Mouse (Mus musculus) hindbrain, postnatal 0 days (tissue): Measurements from ENCODE around the gene Vash2. TPM values are rescaled to one million over a fixed set of nuclear protein-coding genes. Genes with fewer than 3 reads are reported as not detected.
"Not testable (repeated sequence)": the region's sequence is repeated elsewhere in the genome, so short reads cannot be mapped to it uniquely, and the experiment has no call there.

Experiments
- ATAC-seq: fragments of 200-750 bp; cut with Nextera tagmentation; 2 replicates; pipeline ENCODE4 v1.8.0; 2017; ENCODE audit warnings: mild to moderate bottlenecking, moderate TSS enrichment, moderate library complexity
- DNase-seq: peaks from one replicate; pipeline ENCODE4 v3.0.0-alpha.2; 2015; ENCODE audit warnings: low spot score
- H3K27ac ChIP-seq: fragments of 300-500 bp; sonication (generic); 2 replicates; pipeline ENCODE4 v1.5.1; 2014; ENCODE audit warnings: mild to moderate bottlenecking
- H3K27me3 ChIP-seq: fragments of 300-500 bp; sonication (generic); 2 replicates; pipeline ENCODE4 v1.6.1; 2014; ENCODE audit warnings: low read length, mixed read lengths; ENCODE audit not compliant: insufficient read depth
- H3K36me3 ChIP-seq: fragments of 300-500 bp; sonication (generic); 2 replicates; pipeline ENCODE4 v1.6.1; 2014; ENCODE audit warnings: low read length, mixed read lengths; ENCODE audit not compliant: insufficient read depth
- H3K4me1 ChIP-seq: fragments of 300-500 bp; sonication (generic); 2 replicates; pipeline ENCODE4 v1.6.1; 2014; ENCODE audit warnings: antibody characterized with exemption, low read length, mixed read lengths; ENCODE audit not compliant: insufficient read depth
- H3K4me2 ChIP-seq: fragments of 300-500 bp; sonication (generic); 2 replicates; pipeline ENCODE4 v1.6.1; 2014; ENCODE audit warnings: low read depth, mild to moderate bottlenecking, low read length, moderate library complexity, mixed read lengths
- H3K4me3 ChIP-seq: fragments of 300-500 bp; sonication (generic); 2 replicates; pipeline ENCODE4 v1.5.1; 2014; ENCODE audit warnings: low read length
- H3K9ac ChIP-seq: fragments of 300-500 bp; sonication (generic); replicated peaks from 2 replicates; pipeline ENCODE4 v1.6.1; 2014; ENCODE audit warnings: mild to moderate bottlenecking, low read length, moderate library complexity, mixed read lengths
- H3K9me3 ChIP-seq: fragments of 300-500 bp; sonication (generic); 2 replicates; pipeline ENCODE4 v1.6.1; 2016; ENCODE audit warnings: low read length, mixed read lengths
- CTCF ChIP-seq: IDR thresholded peaks from 2 replicates; pipeline ENCODE4 v1.5.1; 2016; ENCODE audit warnings: antibody characterized with exemption, control low read depth, low read depth
- WGBS: fragments of 180-500 bp; shearing (Covaris S2); extraction: QIAGEN DNeasy Blood & Tissue Kit; methylation state at CpG from one replicate; pipeline ENCODE4 v1.1.7; 2014; 5-methylcytosine and 5-hydroxymethylcytosine counted together
- polyA plus RNA-seq: library from polyadenylated mRNA; unstranded; fragments of >200 nt; fragmentation: Nextera tagmentation; extraction: Ambion mirVana; gene quantifications from 2 replicates; pipeline ENCODE4 v1.2.1, GENCODE M21; 2015
- total RNA-seq: library from RNA; depleted of rRNA; stranded (reverse); fragments of >200 nt; gene quantifications from 2 replicates; pipeline ENCODE4 v1.2.3, GENCODE M21; 2014

The Vash2 gene
- total and polyA plus RNA-seq, 2 experiments from 2014 or later: 40.9 to 47.4 TPM

DNA sequence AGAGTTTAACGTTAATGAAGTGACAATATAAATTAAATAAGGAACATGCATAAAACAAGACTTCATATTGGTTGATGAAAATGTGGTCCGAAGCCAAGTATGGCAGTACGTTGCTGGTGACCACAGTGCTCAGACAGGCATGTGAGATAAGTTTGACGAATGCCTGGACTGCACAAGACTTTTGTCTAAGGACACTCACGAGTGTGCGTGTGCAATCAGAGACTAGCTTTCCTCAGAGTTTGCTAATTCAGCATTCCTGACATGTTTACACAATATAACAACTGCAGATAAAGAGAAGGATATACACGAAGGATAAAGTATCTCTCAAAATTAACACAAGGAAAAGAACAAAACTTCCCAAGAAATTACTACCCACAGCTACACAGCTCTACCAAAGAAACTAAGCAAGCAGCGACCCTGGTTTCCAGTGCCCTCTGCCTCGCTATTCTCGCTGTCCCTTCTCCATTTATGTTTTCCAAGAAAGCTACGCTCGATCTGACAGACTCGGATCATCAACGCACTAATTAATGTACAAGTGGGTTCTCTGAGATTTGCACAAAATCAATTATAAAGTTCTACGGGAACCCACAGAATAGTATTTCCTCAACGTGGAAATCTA is 51.2 kb downstream of the Vash2 start:
- H3K27me3 ChIP-seq: no peaks in the 10 kb centered on the region
- no peak for TF ChIP-seq CTCF
- peak overlapping the region; percentile 98 for H3K27ac ChIP-seq
- H3K4me2 ChIP-seq: peak overlapping the region; percentile 76
- ATAC-seq (peak; percentile 39), DNase-seq (peak; percentile 29)
- 16% methylated on average over 16 of the region's 16 CpGs for WGBS
- H3K9me3 ChIP-seq: no peaks in the 10 kb centered on the region
- no peaks in the 10 kb centered on the region for H3K36me3 ChIP-seq
- peaks cover 4% of the 10 kb centered on the region; the same call in 1 of the 2 replicates for H3K4me1 ChIP-seq
- peak overlapping the region; percentile 56 for H3K4me3 ChIP-seq
- peak overlapping the region; percentile 83 for H3K9ac ChIP-seq

DNA sequence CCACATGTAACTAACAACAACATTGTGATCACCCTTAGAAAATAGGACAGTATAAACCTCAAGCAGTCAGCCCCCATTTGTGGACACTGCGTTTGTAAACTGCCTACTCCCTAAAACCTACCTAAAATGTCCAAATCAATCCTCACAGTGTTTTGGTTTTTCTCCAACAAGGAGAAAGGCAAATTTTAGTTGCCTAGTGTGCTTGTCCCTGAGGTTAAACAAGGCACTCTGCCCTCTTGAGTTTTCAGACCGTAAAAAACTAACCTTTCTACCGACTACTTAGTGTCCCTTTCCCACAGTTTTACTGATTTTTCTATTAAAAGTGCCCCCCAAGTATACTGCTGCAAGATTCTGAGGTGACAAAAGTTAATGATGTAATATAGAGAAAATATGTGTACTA is 51.8 kb downstream of the Vash2 start:
- ATAC-seq: no peak
- 97% methylated on average over 3 of the region's 3 CpGs for WGBS
- Histone ChIP-seq H3K4me1 (peaks cover 4% of the 10 kb centered on the region; the same call in 1 of the 2 replicates), H3K9me3 (no peaks in the 10 kb centered on the region), H3K27ac (no peak overlapping the region), H3K4me3 (no peak overlapping the region), H3K36me3 (no peaks in the 10 kb centered on the region), H3K4me2 (peak overlapping the region; percentile 76), H3K27me3 (no peaks in the 10 kb centered on the region), H3K9ac (no peak overlapping the region)
- no peak for DNase-seq
- TF ChIP-seq CTCF: no peak

DNA sequence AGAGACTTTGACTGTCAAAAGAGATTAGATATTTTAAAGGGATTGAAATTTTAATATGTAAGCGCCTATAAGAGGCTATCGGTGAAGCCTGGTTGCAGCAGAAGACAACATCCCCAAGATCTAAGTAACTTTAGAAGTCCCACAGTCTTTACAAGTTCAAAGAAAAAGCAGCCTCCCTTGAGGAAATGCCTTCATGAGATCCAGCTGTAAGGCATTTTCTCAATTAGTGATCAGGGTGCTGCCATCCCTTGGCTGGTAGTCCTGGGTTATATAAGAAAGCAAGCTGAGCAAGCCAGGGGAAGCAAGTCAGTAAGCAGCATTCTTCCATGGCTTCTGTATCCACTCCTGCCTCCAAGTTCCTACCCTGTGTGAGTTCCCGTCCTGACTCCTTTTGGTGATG is 54.3 kb downstream of the Vash2 start, which contains the start of gene Angel2:
Gene Angel2 (plus strand): TSS at position 301 of the 400 bp plus-strand sequence.
- not testable (repeated sequence) for H3K36me3 ChIP-seq, H3K4me1 ChIP-seq, H3K4me3 ChIP-seq, H3K9me3 ChIP-seq, H3K4me2 ChIP-seq, H3K27ac ChIP-seq, H3K9ac ChIP-seq, H3K27me3 ChIP-seq, DNase-seq, ATAC-seq
- WGBS: 83% methylated on average over 3 of the region's 3 CpGs

DNA sequence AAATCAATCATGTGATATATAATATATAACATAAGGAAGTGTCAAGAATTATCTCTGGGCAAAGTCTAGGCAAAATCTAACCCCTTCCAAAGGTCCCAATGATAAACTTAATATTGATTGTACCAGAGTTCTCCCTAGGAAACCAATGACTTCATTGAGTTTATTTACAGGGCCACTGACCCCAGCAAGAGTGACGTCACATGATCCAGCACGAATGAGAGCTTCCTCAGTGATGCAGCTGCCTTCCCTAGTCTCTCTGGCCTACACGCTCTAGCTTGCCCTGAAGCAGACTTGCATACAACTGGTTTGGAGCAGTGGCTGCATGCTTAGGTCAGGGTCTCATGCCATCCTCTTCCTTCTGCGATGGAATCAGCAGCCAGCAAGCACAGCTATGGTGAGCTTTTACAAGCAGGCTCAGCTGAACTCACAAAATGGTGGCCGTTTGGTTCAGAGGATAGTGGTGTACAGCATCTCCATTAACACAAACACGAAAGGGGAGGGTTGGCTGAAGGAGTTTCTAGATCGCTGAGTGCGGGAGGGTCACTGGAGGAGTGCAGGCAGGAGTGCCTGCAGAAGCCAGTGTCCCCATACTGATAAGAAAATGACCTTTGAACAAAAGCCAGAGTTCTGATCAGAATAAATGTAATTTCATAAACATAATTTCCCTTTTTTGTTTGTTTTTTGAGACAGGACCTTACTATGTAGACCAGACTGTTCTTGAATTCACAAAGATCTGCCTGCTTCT is 59.2 kb downstream of the Vash2 start:
- no peaks in the 10 kb centered on the region for H3K36me3 ChIP-seq
- 71% methylated on average over 8 of the region's 8 CpGs for WGBS
- no peaks in the 10 kb centered on the region for H3K27me3 ChIP-seq
- DNase-seq (no peak), ATAC-seq (no peak)
- TF ChIP-seq CTCF: no peak
- no peak overlapping the region for H3K4me3 ChIP-seq
- H3K4me2 ChIP-seq: no peak overlapping the region
- no peak overlapping the region for H3K9ac ChIP-seq
- no peaks in the 10 kb centered on the region for H3K4me1 ChIP-seq
- no peaks in the 10 kb centered on the region for H3K9me3 ChIP-seq
- no peak overlapping the region for H3K27ac ChIP-seq

DNA sequence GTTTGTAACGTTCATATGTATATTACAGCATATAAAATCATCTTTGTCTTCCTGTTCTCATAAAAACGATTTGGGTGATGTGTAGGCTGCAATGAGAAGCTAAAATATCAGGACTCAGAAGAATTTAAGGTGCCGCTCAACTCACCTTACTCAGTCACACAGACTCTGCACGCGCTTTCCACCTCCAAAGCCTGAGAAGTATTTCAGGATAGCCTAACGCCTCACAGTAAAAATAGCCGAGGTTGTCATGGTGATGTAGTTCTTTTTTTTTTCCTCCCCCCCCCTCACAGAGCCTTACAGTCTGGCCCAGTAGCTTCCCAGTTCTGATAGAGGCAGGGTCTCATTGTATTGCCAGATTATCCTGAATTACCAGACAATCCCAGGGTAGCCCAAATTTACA is 60.2 kb downstream of the Vash2 start:
- no peak overlapping the region for H3K4me3 ChIP-seq
- no peak overlapping the region for H3K27ac ChIP-seq
- H3K36me3 ChIP-seq: no peaks in the 10 kb centered on the region
- ATAC-seq (no peak), DNase-seq (no peak)
- no peak overlapping the region for H3K9ac ChIP-seq
- TF ChIP-seq CTCF: no peak
- no peaks in the 10 kb centered on the region for H3K4me1 ChIP-seq
- no peaks in the 10 kb centered on the region for H3K9me3 ChIP-seq
- no peaks in the 10 kb centered on the region for H3K27me3 ChIP-seq
- WGBS: 65% methylated on average over 7 of the region's 7 CpGs
- H3K4me2 ChIP-seq: no peak overlapping the region

DNA sequence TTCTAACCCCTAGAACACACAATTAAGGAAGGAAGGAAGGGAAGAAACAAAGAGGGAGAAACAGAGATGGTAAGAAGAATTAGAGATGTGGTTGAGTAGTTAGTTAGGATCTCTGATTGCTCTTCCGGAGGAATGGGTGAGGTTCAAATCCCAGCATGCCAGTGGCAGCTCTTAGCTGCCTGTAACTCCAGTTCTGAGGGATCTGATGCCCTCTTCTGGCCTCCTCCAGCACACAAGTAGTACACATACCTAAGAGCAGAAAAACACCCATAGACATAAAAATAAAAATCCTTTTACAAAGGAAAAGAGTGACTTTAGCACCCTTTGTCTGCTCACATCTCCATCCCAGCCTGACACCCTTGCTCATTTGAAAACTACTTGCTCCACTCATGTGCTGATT is 66.5 kb downstream of the Vash2 start:
- Histone ChIP-seq H3K4me1 (no peaks in the 10 kb centered on the region), H3K4me2 (0 out of 2 replicates have a peak overlapping the region, but pooled peaks have one; percentile 88), H3K36me3 (no peaks in the 10 kb centered on the region), H3K9me3 (no peaks in the 10 kb centered on the region), H3K27me3 (no peaks in the 10 kb centered on the region), H3K9ac (no peak overlapping the region), H3K27ac (no peak overlapping the region), H3K4me3 (no peak overlapping the region)
- WGBS: 41% methylated on average over 1 of the region's 1 CpGs
- DNase-seq (no peak), ATAC-seq (no peak)
- peak; percentile 15; the same call in 1 of the 2 replicates for TF ChIP-seq CTCF
